ENCODE assay signal across 13 mouse cellular contexts in genomic region chr6:53470999-53471591, GRCm38 (mm10).
DNase-seq lines count a peak whose midpoint lies in the region; ATAC-seq and TF ChIP-seq lines count a peak whose summit lies in the region.
"Had no signal": no experiment of that assay in that cellular context is flagged by ENCODE, and none has a peak within 500 bp of the region (broad histone marks: within the 10 kb centered on the region; RNA-seq: fewer than 3 reads in every experiment).

No protein-coding gene starts in this region.

- no peak for DNase-seq in heart, postnatal 10 days
- DNase-seq in layer of hippocampus, adult 2 months (ENCODE audit: low spot score in 2 of 2): no peak
- no peak for DNase-seq in layer of hippocampus, adult 8-10 months (ENCODE audit: low spot score in 2 of 2)
- DNase-seq in embryonic facial prominence, embryonic 14.5 days (ENCODE audit: low spot score): peak; percentile 44
- DNase-seq in spleen, postnatal 4 days (ENCODE audit: low spot score in 2 of 2): no peak
- DNase-seq: adrenal gland, adult 8-10 months; embryo, embryonic 11 days; retina, postnatal 1 day had no signal

- H3K4me2 ChIP-seq in heart, embryonic 14.5 days (ENCODE audit: low read length): 0 out of 2 replicates have a peak overlapping the region, but pooled peaks have one; percentile 31
- peak overlapping the region; percentile 8; the same call in 1 of the 2 replicates for H3K4me2 ChIP-seq in embryonic facial prominence, embryonic 14.5 days (ENCODE audit: low read depth, low read length)
- peak overlapping the region; percentile 34; the same call in 1 of the 2 replicates for H3K4me2 ChIP-seq in stomach, embryonic 15.5 days
- H3K4me2 ChIP-seq: forebrain, embryonic 13.5 days; neural tube, embryonic 15.5 days had no signal

- no peak overlapping the region for H3K4me3 ChIP-seq in heart, embryonic 14.5 days (ENCODE audit: control insufficient read depth in 1 of 2, insufficient read depth in 1 of 2, low read depth in 1 of 2, low read length in 2 of 2)
- H3K4me3 ChIP-seq in layer of hippocampus, adult 2 months: peak overlapping the region; percentile 2; the same call in 1 of the 2 replicates
- H3K4me3 ChIP-seq in embryonic facial prominence, embryonic 14.5 days (ENCODE audit: low read depth, low read length): no peak overlapping the region
- no peak overlapping the region for H3K4me3 ChIP-seq in stomach, embryonic 15.5 days (replicated peaks)
- H3K4me3 ChIP-seq: forebrain, embryonic 13.5 days; megakaryocyte, embryonic 14.5 days; neural tube, embryonic 15.5 days had no signal

- intact Hi-C loops in heart, postnatal 10 days (cut with DNase I): no loop called here

- peaks cover 7 to 10% of the 10 kb centered on the region in 2 experiments; a peak in 3 of 4 replicates for H3K4me1 ChIP-seq in heart, embryonic 14.5 days (ENCODE audit: control insufficient read depth in 2 of 2, insufficient read depth in 2 of 2, low read length in 2 of 2)
- H3K4me1 ChIP-seq in embryonic facial prominence, embryonic 14.5 days (ENCODE audit: control insufficient read depth, insufficient read depth, low read length): peaks cover 31% of the 10 kb centered on the region
- peaks cover 14% of the 10 kb centered on the region for H3K4me1 ChIP-seq in stomach, embryonic 15.5 days

- WGBS in heart, embryonic 14.5 days: 63% methylated on average over 9 of the region's 9 CpGs
- WGBS in embryonic facial prominence, embryonic 14.5 days: 39% methylated on average over 9 of the region's 9 CpGs
- WGBS in stomach, embryonic 15.5 days: 32% methylated on average over 9 of the region's 9 CpGs

- H3K27me3 ChIP-seq in heart, embryonic 14.5 days (ENCODE audit: control insufficient read depth, insufficient read depth, low read length): no peaks in the 10 kb centered on the region
- H3K27me3 ChIP-seq in embryonic facial prominence, embryonic 14.5 days (replicated peaks; ENCODE audit: control insufficient read depth, insufficient read depth, low read length): no peaks in the 10 kb centered on the region
- H3K27me3 ChIP-seq in stomach, embryonic 15.5 days (replicated peaks): no peaks in the 10 kb centered on the region
- H3K27me3 ChIP-seq: forebrain, embryonic 13.5 days; neural tube, embryonic 15.5 days had no signal

- TF ChIP-seq CTCF in layer of hippocampus, adult 2 months (conservative IDR thresholded peaks at IDR 0.05): no peak

- no peaks in the 10 kb centered on the region for H3K36me3 ChIP-seq in heart, embryonic 14.5 days (ENCODE audit: control insufficient read depth, insufficient read depth, low read length)
- no peaks in the 10 kb centered on the region for H3K36me3 ChIP-seq in embryonic facial prominence, embryonic 14.5 days (ENCODE audit: control insufficient read depth, insufficient read depth, low read length)
- H3K36me3 ChIP-seq in stomach, embryonic 15.5 days: no peaks in the 10 kb centered on the region
- H3K36me3 ChIP-seq: neural tube, embryonic 15.5 days had no signal

- no peak overlapping the region for H3K27ac ChIP-seq in heart, embryonic 14.5 days (replicated peaks in 1 of 2; ENCODE audit: control insufficient read depth in 1 of 2, insufficient read depth in 1 of 2, low read depth in 2 of 2, low read length in 2 of 2)
- no peak overlapping the region for H3K27ac ChIP-seq in layer of hippocampus, adult 2 months
- H3K27ac ChIP-seq in embryonic facial prominence, embryonic 14.5 days (replicated peaks; ENCODE audit: low read depth, low read length): peak overlapping the region; percentile 50; the same call in 1 of the 2 replicates
- H3K27ac ChIP-seq in stomach, embryonic 15.5 days: peak overlapping the region; percentile 57; the same call in 1 of the 2 replicates
- H3K27ac ChIP-seq: forebrain, embryonic 13.5 days; neural tube, embryonic 15.5 days had no signal

- H3K9me3 ChIP-seq in heart, embryonic 14.5 days (ENCODE audit: control insufficient read depth, low read length): no peaks in the 10 kb centered on the region
- H3K9me3 ChIP-seq in embryonic facial prominence, embryonic 14.5 days (ENCODE audit: control insufficient read depth, low read length): no peaks in the 10 kb centered on the region
- no peaks in the 10 kb centered on the region for H3K9me3 ChIP-seq in stomach, embryonic 15.5 days
- H3K9me3 ChIP-seq: forebrain, embryonic 13.5 days; megakaryocyte, embryonic 14.5 days; neural tube, embryonic 15.5 days had no signal

- ATAC-seq in heart, embryonic 14.5 days (ENCODE audit: insufficient number of reproducible peaks, insufficient read depth, low FRiP score, low read depth): no peak
- 0 out of 2 replicates have a peak, but pooled peaks have one; percentile 18 for ATAC-seq in embryonic facial prominence, embryonic 14.5 days (ENCODE audit: low read depth)
- no peak for ATAC-seq in stomach, embryonic 15.5 days (ENCODE audit: insufficient read depth, low FRiP score, low read depth)
- ATAC-seq: forebrain, embryonic 13.5 days had no signal

- H3K9ac ChIP-seq in heart, embryonic 14.5 days (ENCODE audit: low read length): no peak overlapping the region
- H3K9ac ChIP-seq in embryonic facial prominence, embryonic 14.5 days (ENCODE audit: low read depth, low read length): no peak overlapping the region
- H3K9ac ChIP-seq in stomach, embryonic 15.5 days: no peak overlapping the region
- H3K9ac ChIP-seq: forebrain, embryonic 13.5 days; neural tube, embryonic 15.5 days had no signal

Comparison
In these comparisons a context has a peak if more than half of its experiments do, and no peak if none do; other contexts are left out.
1. H3K27ac ChIP-seq: peak in embryonic facial prominence, embryonic 14.5 days (single experiment) and stomach, embryonic 15.5 days (single experiment); none in heart, embryonic 14.5 days (0 of 2) and layer of hippocampus, adult 2 months (single experiment).
2. Peak in every context shown above with its lines, with median percentiles within 50 percentile points of each other: H3K4me2 ChIP-seq.